Mouse (Mus musculus): ENCODE results near the gene 2010111I01Rik. TPM values are rescaled to one million over a fixed set of nuclear protein-coding genes. Genes with fewer than 3 reads are reported as not detected.

Gene 2010111I01Rik
- total RNA-seq, 2 experiments from 2014 or later, result 89.8 to 91.4 TPM

DNA sequence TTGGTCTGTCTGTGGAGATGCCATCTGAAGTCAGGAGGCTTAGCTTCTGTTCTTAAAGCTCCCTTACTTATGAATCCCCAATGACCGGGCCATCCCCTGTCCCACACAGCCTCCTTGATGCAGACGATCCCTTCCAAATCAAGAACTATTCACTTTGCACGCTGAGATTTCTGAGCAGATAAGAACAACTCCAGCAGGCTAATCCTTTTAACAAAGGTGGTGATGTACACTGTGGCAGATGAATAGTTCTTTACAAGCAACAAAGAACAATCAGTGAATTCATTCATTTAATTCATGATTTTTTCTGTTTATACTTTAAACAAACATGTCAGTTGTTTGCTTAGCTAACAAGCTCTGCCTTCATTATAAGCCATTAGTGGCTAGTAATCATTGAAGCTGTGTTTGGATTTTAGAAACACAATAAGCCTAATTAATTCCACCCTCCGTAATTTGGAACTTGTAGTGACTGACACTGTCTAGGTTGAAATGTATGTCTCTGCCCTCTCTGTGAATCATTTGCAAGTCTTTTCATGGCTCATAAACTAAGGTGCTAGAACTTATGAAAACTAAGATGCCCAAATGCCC lies 182.0 kb downstream of the 2010111I01Rik start:
- Histone ChIP-seq H3K4me3 (no peak overlapping the region), H3K27ac (peak overlapping the region; percentile 44)
- peak in 1 of 2 experiments; percentile 7 for DNase-seq (ENCODE audit: low spot score in 2 of 2)
- TF ChIP-seq CTCF (conservative IDR thresholded peaks at IDR 0.05), result no peak

DNA sequence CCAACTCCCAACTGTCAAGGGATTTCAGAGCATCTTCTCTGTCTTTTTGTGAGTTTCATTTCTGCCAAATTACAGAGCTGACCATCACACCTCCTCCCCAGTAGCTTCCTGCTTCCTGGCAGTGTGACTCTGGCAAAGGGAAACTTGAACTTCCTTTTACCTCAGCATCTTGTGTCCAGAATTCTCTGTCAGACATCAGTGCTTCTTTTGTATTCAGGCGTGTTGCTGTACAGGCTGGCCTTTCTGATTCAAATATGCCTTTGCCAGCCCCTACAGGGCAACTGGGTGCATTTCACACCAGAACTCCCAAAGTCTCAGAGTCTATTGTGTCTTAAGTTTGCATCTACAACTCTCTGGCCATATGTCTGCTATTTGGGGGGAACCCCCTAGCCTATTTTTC lies 183.5 kb downstream of the 2010111I01Rik start:
- TF ChIP-seq CTCF (conservative IDR thresholded peaks at IDR 0.05), result peak; percentile 45
- peak in 1 of 2 experiments; percentile 2 for DNase-seq (ENCODE audit: low spot score in 2 of 2)
- H3K4me3 ChIP-seq, result no peak overlapping the region
- no peak overlapping the region for H3K27ac ChIP-seq

DNA sequence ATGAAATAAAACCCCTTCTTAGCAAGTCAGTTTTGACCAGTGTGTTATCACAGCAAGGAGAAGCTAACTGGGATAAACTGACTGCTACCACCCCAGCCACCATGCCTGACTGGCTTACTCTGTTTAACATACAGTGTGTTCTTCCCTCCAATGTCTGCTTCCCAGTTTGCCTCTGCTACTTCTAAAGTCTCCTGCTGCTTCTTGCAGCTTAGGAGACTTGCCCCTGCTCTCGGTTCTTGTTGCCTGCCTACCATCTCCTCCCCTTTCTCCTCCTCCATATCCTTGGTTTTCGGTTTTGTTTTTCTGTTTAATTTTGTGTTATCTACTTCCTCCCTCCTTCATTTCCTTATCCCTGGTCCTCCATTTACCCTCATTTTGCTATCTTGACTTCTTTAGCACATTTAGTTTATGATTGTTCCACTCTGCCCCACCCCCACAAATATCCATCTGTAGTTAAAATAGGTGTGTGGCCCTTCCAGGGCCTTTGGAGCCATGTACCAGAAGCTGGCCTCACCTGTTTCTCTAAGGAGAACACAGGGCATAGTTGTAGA lies 185.9 kb downstream of the 2010111I01Rik start:
- Histone ChIP-seq H3K4me3 (no peak overlapping the region), H3K27ac (no peak overlapping the region)
- TF ChIP-seq CTCF (conservative IDR thresholded peaks at IDR 0.05), result no peak
- no peak for DNase-seq (ENCODE audit: low spot score in 2 of 2)

DNA sequence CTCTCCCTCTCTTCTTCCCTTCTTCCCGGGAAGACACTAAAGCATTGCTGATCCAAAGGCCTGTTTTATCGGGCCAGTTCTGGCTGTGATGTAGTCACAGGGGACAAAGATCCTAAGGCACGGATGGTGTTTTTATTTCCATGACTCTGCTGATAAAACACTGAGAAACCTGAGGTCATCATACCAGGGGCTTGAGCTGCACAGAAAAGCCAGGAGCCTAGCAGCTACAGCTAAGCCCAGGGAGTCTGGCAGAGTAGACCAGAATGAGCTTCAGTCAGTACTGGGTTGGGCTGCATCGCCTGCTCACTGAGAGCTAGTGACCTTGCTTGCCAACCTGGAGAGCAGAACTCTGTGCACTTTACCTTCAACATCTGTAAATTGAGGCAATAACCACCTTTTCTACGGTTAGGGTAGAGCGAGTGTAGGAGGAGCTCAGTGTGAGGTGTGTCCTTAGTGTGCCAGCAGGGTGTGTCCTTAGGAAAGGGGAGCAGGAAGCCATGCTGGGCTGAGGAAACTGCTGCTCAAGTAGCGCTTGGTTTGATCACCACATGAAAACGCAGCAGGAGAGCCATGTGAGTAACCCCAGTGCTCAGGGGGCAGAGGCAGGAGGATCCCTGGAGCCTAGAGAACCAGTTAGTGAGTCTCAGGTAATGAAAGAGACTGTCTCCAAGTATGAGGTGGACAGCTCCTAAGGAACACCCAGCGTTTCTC lies 186.5 kb downstream of the 2010111I01Rik start:
- H3K27ac ChIP-seq, result no peak overlapping the region
- no peak for TF ChIP-seq CTCF (conservative IDR thresholded peaks at IDR 0.05)

GRCm38 (mm10) chr13:63152498-63152897 lies 187.8 kb downstream of the 2010111I01Rik start:
- Histone ChIP-seq H3K4me3 (no peak overlapping the region), H3K27ac (no peak overlapping the region)
- TF ChIP-seq CTCF (conservative IDR thresholded peaks at IDR 0.05), result no peak
- DNase-seq (ENCODE audit: low spot score in 2 of 2), result no peak

More for the DNA sequence above, 186.5 kb downstream of the 2010111I01Rik start:
- H3K4me3 ChIP-seq, result no peak overlapping the region
- no peak for DNase-seq (ENCODE audit: low spot score in 2 of 2)

DNA sequence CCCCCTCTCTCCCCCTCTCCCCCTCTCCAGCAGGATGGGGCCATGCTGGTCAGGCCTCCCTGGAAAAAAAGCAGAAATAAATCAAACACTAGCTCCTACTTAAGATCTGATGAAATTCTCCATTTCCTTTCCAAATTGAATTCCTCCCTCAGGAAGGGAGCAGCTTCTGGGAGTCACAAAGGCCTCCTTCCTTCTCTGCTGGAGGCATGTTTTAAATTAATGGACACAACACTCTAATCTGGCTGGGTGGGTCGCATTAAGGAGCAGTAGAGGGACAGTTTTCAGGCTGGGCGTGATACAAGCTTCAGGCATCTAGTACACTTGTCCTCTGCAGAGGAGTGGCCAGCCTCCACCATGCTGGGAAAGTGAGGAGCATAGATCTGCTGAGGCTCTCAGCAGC lies 188.7 kb downstream of the 2010111I01Rik start:
- H3K4me3 ChIP-seq, result no peak overlapping the region
- H3K27ac ChIP-seq, result no peak overlapping the region
- DNase-seq (ENCODE audit: low spot score in 2 of 2), result no peak
- TF ChIP-seq CTCF (conservative IDR thresholded peaks at IDR 0.05), result no peak

- TF ChIP-seq CTCF (conservative IDR thresholded peaks at IDR 0.05), result no peak
- Histone ChIP-seq H3K4me3 (no peak overlapping the region), H3K27ac (peak overlapping the region; percentile 71)
- DNase-seq (ENCODE audit: low spot score in 2 of 2), result peak; percentile 71 to 86
These were observed 190.3 kb downstream of the 2010111I01Rik start for GRCm38 (mm10) chr13:63154851-63155571.

DNA sequence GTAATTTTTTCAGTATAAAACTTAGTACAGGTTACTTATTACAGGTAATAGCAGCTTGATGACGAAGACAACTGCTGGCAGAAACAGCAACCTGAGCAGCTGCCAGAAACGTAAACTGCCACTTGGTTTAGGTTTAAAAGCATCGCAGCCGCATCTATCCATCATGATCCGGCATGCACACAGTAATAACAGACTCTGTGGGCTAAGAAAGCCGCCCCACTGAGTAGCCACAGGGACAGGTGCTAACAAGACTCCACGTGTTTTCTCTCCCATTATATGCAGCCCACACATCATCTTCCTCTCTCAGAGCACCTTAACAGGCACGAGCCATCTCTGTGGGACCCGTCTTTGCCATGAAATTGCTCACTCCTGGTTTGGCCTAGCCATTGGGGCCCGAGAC lies 191.6 kb downstream of the 2010111I01Rik start:
- DNase-seq (ENCODE audit: low spot score in 2 of 2), result peak in 1 of 2 experiments; percentile 0
- Histone ChIP-seq H3K4me3 (no peak overlapping the region), H3K27ac (no peak overlapping the region)
- TF ChIP-seq CTCF (conservative IDR thresholded peaks at IDR 0.05), result no peak

GRCm38 (mm10) chr13:63170282-63171073 lies 205.8 kb downstream of the 2010111I01Rik start:
- DNase-seq (ENCODE audit: low spot score in 2 of 2), result no peak
- H3K27ac ChIP-seq, result no peak overlapping the region
- TF ChIP-seq CTCF (conservative IDR thresholded peaks at IDR 0.05), result no peak
- H3K4me3 ChIP-seq, result no peak overlapping the region

DNA sequence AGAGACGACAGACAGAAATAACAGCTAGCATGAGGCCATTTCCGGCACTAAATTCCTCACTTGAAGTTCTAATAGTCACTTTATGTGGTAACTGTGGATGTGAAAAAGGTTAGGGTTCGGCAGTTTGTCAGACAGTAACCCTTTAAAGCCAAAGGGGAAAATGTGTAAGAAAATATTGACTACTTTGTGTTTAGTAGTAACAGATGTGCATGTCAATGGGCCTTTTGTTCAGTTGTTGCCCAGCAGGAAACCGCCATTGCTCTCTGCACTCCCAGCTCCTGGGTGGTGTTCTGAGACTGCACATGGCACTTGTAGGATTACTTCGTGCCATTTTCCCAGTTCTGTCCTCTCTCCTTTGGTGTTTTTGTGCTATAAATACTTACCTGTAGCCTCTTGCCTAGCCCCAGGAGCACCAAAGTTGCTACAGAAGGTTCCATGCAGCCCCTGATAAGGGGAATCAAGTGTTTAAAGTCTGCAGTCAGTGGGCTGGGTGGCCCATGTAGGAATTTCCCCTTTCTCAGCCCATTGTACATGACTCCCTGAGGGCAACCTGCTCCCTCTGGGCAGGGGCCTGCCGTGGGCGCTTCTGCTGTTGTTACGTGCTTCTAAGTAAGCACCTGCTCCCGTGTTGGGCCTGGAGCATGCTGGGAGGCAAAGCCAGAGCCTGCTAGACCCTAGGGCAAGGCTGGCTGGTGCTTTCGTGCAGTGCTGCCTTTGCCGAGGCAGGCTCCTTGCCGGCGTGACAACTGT lies 206.8 kb downstream of the 2010111I01Rik start:
- no peak for DNase-seq (ENCODE audit: low spot score in 2 of 2)
- 0 out of 2 replicates have a peak overlapping the region, but pooled peaks have one; percentile 10 for H3K27ac ChIP-seq
- no peak overlapping the region for H3K4me3 ChIP-seq
- no peak for TF ChIP-seq CTCF (conservative IDR thresholded peaks at IDR 0.05)

DNA sequence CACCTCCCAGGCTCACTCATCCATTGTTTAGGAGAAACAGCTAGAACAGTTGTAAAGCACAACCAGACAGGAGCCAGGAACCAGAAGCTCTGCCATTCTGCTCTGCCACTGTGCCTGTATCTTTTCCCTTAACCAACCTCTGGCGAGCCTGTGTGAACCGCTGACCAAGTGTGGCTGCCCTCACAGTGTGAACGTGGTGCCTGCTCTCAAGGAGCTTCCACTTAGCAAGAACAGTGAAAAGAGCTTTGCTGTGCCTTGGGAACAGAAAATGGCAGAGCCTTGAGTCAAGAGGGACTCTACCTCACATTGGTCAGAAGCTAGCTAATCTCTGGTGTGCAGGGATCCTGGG lies 207.4 kb downstream of the 2010111I01Rik start:
- Histone ChIP-seq H3K27ac (0 out of 2 replicates have a peak overlapping the region, but pooled peaks have one; percentile 10), H3K4me3 (no peak overlapping the region)
- DNase-seq (ENCODE audit: low spot score in 2 of 2), result no peak
- no peak for TF ChIP-seq CTCF (conservative IDR thresholded peaks at IDR 0.05)

Measured in layer of hippocampus, adult 2 months (tissue).